Mouse (Mus musculus) kidney, adult 2 months (tissue): ENCODE results near the gene Tmprss6. TPM values are rescaled to one million over a fixed set of nuclear protein-coding genes. Genes with fewer than 3 reads are reported as not detected.

ENCODE experiments used
- DNase-seq: peaks from one replicate; pipeline ENCODE4 v3.0.0; 2021
- H3K27ac ChIP-seq: fragments of 200-500 bp; 2 replicates; pipeline ENCODE4 v1.5.1; 2012; ENCODE audit warnings: low read depth, low read length, control low read depth, inconsistent platforms; ENCODE audit not compliant: insufficient read depth
- H3K27me3 ChIP-seq: fragments of 200-500 bp; replicated peaks from 2 replicates; pipeline ENCODE4 v1.6.1; 2012; ENCODE audit warnings: mild to moderate bottlenecking, moderate library complexity, low read length, inconsistent platforms; ENCODE audit not compliant: control insufficient read depth, insufficient read depth
- H3K36me3 ChIP-seq: fragments of 200-500 bp; 2 replicates; pipeline ENCODE4 v1.6.1; 2012; ENCODE audit warnings: mild to moderate bottlenecking, moderate library complexity, low read length, inconsistent platforms; ENCODE audit not compliant: control insufficient read depth, insufficient read depth
- H3K4me1 ChIP-seq: fragments of 200-500 bp; 2 replicates; pipeline ENCODE4 v1.6.1; 2011; ENCODE audit warnings: low read length; ENCODE audit not compliant: control insufficient read depth, insufficient read depth
- H3K4me3 ChIP-seq: fragments of 200-500 bp; 2 replicates; pipeline ENCODE4 v1.5.1; 2011; ENCODE audit warnings: mild to moderate bottlenecking, low read depth, low read length, control low read depth; ENCODE audit not compliant: insufficient read depth
- CTCF ChIP-seq: fragments of 200-500 bp; conservative IDR thresholded peaks from 2 replicates; pipeline ENCODE4 v1.5.1; 2011; ENCODE audit warnings: low read depth, mild to moderate bottlenecking, control low read depth, low read length, moderate library complexity, mixed read lengths; ENCODE audit not compliant: insufficient read depth, insufficient read length
- POLR2A ChIP-seq: fragments of 200-500 bp; IDR thresholded peaks from one replicate; pipeline ENCODE4 v1.6.1; 2011; ENCODE audit warnings: low read depth, low read length, control low read depth
- WGBS: fragments of 180-500 bp; shearing (Covaris S2); methylation state at CpG from one replicate; pipeline ENCODE4 v1.1.7; 2018; 5-methylcytosine and 5-hydroxymethylcytosine counted together
- polyA plus RNA-seq: library from polyadenylated mRNA; depleted of rRNA; stranded (reverse); fragments of >200 nt; gene quantifications from 2 replicates; pipeline ENCODE4 v1.2.3, GENCODE M21; 2012

The Tmprss6 gene
- polyA plus RNA-seq, 1 experiment = 2.7 TPM

DNA sequence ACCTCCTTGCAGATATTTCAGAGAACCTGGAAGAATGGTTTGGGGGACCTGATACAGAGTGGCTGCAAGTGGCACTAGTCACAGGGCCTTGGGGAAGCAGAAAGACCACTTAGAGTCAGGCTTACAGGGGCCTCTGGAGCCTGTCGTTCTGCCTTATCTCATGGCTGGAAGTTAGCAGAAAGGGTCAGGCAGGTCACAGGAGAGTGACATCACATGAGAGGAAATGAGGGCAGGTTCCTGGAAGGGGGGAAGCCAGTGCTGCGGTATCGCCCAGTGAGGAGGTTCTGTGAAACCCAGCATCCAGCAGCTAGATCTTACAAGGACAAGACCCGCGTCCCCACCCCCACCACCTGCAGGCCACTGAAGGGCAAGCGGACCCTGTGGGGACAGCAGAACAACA is 19.3 kb downstream of the Tmprss6 start:
- Histone ChIP-seq H3K27ac (no peak overlapping the region), H3K27me3 (no peaks in the 10 kb centered on the region), H3K4me3 (no peak overlapping the region), H3K4me1 (0 out of 2 replicates have a peak, but pooled peaks cover 5% of the 10 kb centered on the region), H3K36me3 (no peaks in the 10 kb centered on the region)
- TF ChIP-seq POLR2A (no peak), CTCF (no peak)
- WGBS = 80% methylated on average over 6 of the region's 6 CpGs
- DNase-seq = peak; percentile 39

DNA sequence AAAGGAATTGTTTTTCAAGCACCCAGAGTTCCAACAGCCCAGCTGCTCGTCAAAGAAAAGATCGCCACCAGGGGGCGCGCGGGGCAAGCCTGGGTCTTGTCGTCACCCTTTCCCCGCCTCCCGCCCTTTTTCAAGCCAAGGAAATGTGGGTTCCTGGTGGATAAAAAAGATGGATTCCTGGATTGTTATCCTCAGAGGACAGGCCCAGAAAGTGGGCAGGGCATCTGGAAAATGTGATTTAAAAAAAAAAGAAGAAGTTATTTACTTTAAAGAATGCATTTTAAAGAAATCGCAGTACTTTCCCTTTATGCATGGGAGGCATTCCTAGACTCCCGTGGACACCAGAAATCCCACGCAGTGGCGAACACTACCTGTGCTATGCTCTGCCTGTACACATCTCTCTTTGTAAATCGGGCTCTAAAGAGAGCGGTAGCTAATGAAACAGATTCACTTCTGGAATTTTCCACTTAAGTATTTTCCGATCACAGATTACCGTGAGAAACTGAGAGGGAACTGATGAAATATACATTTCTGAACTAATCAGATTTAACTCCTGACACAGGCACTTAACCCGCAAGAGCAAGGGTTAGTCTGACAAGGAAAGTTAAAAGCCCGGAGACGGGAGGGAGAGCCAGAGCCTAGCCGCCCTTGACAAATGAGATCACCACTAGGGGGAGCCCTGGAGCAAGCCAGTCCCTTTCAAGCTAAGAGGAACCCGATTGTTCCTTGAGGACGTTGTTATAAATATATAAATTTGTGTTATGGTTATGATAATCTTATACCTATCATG is 20.5 kb downstream of the Tmprss6 start:
- Histone ChIP-seq H3K4me3 (peak overlapping the region; percentile 46), H3K4me1 (0 out of 2 replicates have a peak, but pooled peaks cover 5% of the 10 kb centered on the region), H3K27ac (peak overlapping the region; percentile 67), H3K27me3 (no peaks in the 10 kb centered on the region), H3K36me3 (no peaks in the 10 kb centered on the region)
- DNase-seq = peak; percentile 97
- TF ChIP-seq CTCF (peak; percentile 83), POLR2A (no peak)
- WGBS = under 1% methylated on average over 22 of the region's 22 CpGs

DNA sequence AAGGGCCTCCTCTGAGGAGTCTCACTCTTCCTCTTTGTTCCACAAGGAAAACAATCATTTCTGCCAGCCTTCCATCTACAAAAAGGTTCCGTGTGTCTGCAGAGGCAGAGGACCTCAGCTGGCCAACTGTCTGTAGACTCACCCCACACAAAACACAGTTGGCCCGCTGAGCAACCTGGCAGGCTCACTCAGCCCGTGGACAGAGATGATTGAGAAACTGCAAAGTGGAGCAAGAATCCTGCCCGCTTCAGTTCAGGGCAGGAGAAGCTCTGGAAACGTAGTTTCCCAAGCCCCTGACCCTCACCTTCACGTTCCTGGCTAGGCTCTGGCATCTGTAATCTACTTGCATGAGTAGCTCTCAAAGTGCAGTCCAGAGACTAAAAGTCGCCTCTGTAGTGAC is 21.3 kb downstream of the Tmprss6 start:
- H3K4me3 ChIP-seq = no peak overlapping the region
- TF ChIP-seq CTCF (no peak), POLR2A (no peak)
- 0 out of 2 replicates have a peak, but pooled peaks cover 5% of the 10 kb centered on the region for H3K4me1 ChIP-seq
- DNase-seq = no peak
- H3K27ac ChIP-seq = no peak overlapping the region
- H3K36me3 ChIP-seq = no peaks in the 10 kb centered on the region
- WGBS = 27% methylated on average over 7 of the region's 7 CpGs
- H3K27me3 ChIP-seq = no peaks in the 10 kb centered on the region

DNA sequence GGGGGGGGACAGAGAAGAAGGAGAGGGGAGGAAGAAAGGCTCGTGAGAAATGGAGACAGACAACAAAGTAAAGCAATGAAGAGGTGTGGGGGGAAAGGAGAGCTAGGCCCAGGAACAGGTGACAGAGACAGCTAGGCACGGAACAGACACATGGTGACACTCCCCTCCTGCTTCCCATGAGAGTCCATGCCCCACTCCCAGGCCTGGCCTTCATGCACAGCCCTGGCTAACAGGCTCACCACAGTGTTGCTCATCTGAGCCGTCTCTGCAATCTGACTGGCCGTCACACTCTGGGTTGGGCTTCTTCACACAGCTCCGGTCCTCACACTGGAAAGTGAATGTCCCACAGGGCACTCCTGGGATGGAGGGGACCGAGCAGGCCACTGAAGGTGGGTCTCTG is 24.6 kb downstream of the Tmprss6 start:
- no peak overlapping the region for H3K4me3 ChIP-seq
- TF ChIP-seq CTCF (no peak), POLR2A (no peak)
- H3K27ac ChIP-seq = no peak overlapping the region
- H3K36me3 ChIP-seq = no peaks in the 10 kb centered on the region
- DNase-seq = no peak
- no peaks in the 10 kb centered on the region for H3K4me1 ChIP-seq
- WGBS = 42% methylated on average over 6 of the region's 6 CpGs
- no peaks in the 10 kb centered on the region for H3K27me3 ChIP-seq

DNA sequence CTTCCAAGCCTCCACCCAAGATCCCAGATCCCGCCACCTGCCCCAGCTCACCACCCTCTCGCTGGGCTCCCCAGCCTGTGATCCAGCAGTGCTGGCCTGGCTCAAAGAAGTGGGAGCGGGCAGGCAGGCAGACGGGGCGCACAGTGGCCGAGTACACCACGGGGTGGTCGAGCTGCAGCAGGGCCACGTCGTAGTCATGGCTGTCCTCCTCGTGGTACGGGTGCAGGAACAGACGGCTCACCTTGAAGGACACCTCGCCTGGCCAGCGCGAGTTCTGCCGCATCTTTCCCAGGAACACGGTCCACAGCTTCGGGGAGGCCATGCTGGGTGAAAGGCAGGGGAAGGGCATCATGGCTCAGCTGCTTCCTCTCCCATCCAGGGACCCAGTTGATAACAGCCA is 26.2 kb downstream of the Tmprss6 start:
- Histone ChIP-seq H3K4me3 (no peak overlapping the region), H3K36me3 (no peaks in the 10 kb centered on the region), H3K27ac (no peak overlapping the region), H3K4me1 (no peaks in the 10 kb centered on the region), H3K27me3 (no peaks in the 10 kb centered on the region)
- WGBS = 91% methylated on average over 19 of the region's 19 CpGs
- no peak for DNase-seq
- TF ChIP-seq POLR2A (no peak), CTCF (no peak)

DNA sequence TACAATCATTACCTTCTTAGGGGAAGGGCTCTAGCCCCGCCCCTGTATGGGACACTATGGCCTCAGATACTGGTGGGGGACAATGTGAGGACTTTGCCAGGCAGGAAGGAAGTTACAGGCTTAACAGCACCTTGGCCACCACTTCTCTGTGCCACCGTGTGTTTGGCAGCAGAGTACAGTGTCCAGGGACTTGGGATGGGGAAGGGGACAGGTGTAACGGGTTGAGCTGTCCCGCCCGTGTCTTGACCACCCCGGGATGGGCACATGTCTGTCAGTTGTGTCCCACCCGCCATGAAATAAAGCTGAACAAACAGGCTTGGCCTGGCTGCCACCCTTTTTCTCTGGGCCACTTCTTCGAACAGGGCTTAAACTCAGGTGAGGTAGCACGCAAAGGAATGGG is 29.5 kb downstream of the Tmprss6 start:
- 83% methylated on average over 9 of the region's 9 CpGs for WGBS
- DNase-seq = no peak
- no peaks in the 10 kb centered on the region for H3K4me1 ChIP-seq
- H3K27ac ChIP-seq = no peak overlapping the region
- no peaks in the 10 kb centered on the region for H3K27me3 ChIP-seq
- TF ChIP-seq CTCF (no peak), POLR2A (no peak)
- H3K36me3 ChIP-seq = no peaks in the 10 kb centered on the region
- no peak overlapping the region for H3K4me3 ChIP-seq

DNA sequence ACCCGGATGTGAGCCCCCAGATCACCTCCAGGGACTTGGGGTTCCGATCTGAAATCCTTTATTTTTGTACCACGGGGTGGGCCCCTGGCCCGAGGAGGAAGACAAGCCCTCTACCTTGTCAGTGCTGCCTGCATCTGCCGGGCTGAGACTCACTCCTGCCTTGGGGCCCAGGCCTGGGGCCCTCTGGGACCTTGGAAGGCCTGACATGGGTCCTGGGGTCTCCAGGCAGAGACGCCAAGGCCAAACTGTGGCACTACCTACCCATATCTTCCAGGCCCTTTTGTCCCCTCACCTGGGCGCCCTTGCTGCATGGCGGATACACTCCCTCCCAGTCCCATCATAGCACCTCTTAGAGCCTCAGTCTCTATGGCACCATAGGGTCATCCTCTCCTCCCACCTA is 29.9 kb downstream of the Tmprss6 start:
- no peaks in the 10 kb centered on the region for H3K4me1 ChIP-seq
- no peak overlapping the region for H3K27ac ChIP-seq
- no peak for DNase-seq
- no peaks in the 10 kb centered on the region for H3K36me3 ChIP-seq
- H3K27me3 ChIP-seq = no peaks in the 10 kb centered on the region
- WGBS = 69% methylated on average over 8 of the region's 8 CpGs
- TF ChIP-seq POLR2A (no peak), CTCF (no peak)
- no peak overlapping the region for H3K4me3 ChIP-seq
